Mouse (Mus musculus) heart, postnatal 10 days (tissue): Measurements from ENCODE around the gene Elmo1. TPM values are rescaled to one million over a fixed set of nuclear protein-coding genes. Genes with fewer than 3 reads are reported as not detected.

Source experiments
- DNase-seq, 2 experiments: peaks; one replicate each; pipeline ENCODE4 v3.0.0; 2021
- intact Hi-C: fragments of 180-260 bp; cut with DNase I; formaldehyde crosslinking; loops from one replicate; pipeline ENCODE4 v1.15.1; 2025
- total RNA-seq, 2 experiments: library from RNA; stranded (reverse); gene quantifications; 2 replicates each; pipeline ENCODE4 v1.2.3; 2021

Elmo1 gene
- total RNA-seq, 2 experiments from 2014 or later, result 20.2 to 20.4 TPM

DNA sequence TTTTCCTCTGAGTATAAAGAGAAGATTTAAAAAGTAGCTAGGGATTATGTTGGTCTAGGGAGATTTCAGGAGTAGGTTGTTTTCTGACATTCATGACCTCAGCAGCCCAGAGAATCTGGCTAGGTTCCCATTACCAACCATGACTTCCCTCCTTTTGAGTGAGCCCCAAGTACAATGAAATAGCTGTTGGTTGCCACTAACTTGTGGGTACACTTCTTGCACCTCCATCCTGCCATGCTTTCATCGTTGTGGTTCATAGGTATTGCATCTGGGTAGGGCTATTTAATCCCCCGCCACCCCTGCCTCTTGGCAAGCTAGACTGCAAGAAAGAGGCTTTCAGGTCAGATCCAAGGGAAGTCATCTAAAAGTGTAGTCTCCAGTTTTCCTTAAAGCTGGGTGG is 262.2 kb downstream of the Elmo1 start:
- intact Hi-C loops, result no loop called here
- DNase-seq, result no peak

DNA sequence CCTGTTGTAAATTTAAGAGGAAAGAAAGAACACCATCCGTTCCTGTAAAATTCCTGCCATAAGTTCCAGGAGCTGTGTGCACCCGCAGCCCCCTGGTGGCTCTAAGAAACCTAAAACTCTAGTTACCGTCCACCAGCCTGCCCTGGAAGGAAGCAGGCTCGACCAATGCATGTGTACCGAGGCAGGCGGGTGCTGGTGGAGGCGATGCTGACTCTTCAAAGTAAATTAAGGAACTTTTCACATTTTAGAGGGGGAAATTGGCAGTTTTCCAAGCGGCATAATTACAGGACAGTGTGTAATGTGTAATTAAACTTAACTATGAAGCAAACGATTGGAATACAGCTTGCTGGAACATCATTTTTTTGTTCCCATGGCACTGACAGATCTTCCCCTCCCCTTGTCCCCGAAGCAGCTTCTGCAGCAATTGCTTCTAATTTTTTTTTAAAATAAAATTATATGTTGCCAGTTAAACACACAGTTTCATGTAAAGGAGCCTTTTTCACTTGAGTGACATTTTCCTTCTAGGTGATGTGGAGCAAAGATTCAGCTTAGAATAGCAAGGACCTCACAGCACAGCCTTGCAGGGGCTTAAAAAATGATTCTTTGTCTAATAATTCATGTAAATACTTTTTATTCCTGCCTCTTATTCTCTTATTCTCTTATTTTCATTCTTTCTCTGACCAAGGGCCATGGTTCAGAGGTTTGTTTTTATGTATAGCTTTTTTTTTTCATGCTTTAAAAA is 263.6 kb downstream of the Elmo1 start:
- DNase-seq, result no peak
- intact Hi-C loops, result no loop called here

DNA sequence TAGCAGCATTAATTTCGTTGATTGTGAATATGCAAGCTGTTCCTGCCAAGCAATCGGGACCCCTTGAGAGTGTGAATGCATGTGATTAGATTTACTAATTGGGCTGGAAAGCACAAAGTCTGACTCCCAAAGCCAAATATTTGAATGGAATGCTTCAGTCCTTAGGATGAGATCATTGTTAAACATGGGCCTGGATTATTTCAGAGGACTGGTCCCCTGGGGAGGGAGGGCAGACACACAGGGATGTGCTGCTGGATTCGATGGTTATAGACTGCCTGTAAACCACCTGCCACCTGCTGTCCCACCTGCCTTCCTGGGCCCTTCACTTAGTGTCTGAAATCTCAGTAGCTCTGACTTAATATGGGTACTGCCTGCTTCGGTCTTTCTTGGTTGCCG is 264.2 kb downstream of the Elmo1 start:
- DNase-seq, result peak; percentile 40 to 45
- intact Hi-C loops, result no loop called here

DNA sequence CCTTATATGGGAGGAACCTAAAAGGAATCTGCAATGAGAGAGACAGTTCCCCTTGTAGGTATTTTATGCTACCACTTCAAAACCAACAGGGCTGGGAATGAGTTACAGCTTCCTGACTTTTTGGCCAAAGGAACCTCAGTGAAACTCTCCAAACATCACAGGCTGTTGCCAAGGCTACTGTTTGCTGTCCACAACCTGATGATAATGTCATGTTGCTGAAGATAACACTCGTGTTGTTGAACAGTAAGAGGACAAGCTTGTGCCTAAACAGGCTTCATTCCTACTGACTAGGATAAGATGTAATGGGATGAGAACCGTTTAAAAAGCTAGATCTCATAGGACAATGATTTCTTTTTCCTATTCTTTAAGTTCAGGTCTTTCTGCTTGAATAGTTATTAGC is 272.1 kb downstream of the Elmo1 start:
- DNase-seq, result peak; percentile 25 to 31
- intact Hi-C loops, result no loop called here

DNA sequence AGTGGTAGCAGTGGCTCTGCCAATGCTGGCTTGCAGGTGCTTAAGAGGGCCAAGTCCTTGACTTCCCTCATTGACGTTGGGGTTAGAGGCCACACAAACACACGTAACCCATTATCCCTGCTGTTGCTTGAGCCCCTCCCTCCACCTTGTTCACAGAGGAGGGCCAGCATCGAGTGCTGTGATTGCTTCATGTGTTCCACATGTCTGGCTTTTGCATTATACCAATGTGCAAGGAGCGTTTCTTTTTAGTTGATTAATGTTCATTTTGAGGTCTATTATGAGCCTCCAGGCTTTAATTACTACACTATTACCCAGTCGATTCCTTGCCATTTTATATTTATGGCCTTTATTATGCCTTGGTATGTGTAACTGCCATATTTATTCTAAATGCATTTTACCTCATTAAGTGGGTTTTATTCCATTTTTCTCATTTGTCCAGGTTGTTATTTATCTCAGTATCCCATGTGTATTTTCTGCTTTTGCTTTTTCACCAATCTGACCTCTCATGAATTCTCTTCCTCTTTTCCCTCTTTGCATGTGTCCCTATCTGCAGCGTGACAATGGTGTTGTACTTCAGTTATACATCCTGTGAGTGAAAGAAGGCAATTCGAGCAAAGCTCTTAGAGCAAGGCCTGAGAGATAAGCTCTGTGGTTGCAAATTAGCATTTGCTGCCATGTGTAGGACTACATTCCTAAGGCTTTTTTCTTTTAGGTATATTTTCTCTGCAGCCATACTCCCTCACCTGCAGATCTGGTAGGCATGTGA is 275.6 kb downstream of the Elmo1 start:
- DNase-seq, result no peak
- intact Hi-C loops, result no loop called here

DNA sequence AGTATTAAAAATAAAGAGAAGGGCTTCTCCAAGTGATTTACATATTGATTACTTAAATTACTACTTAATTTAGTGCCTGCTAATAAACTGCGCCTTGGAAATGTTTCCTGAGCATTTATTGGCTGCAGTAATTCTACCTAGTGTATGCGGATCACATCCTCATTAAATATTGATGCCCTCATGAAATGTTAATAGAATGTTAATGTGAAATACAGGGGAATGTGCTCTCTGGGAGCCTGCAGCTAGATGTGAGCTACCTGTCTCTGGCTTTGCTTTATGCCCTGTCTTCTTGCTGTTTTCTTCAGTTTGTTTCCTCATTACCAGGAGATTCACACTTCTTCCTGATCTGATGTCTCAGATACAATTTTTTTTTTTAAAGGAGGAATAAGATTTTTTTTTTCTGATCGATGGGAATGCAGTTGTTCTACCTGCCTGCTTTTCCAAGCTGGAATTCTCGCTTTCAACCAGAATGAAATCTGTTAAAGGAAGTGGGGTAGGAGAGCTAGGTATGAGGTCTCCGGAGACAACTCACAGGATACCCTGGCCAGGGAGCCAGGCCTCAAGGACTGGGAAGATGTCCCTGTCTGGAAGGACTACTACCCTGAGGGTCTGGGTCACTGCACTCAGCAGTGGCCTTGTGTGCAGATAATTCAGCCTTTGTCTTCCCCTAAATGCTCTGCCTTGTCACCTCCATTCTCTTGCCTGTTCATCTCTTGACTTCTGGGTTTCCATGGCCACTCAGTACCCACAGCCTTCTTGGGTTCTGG is 279.8 kb downstream of the Elmo1 start:
- intact Hi-C loops, result no loop called here
- no peak for DNase-seq

DNA sequence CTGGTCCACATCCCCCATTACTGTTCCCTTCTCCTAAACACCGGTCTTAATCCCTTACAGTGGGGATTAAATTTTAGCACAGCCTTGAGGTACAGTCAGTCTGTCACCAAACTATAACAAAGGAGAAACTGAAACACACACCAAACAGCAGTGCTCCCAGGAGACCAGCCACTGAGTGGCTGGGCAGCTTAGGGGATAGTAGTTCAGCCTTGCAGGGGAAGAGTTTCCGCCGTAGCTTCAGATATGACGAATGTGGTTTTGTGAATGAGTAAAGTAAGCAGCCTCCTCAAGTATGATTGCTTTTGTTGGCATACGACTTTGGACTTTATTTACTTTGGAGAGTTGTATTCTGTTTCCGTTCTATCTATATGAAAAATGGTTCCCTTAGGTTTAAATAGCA is 281.1 kb downstream of the Elmo1 start:
- intact Hi-C loops, result no loop called here
- DNase-seq, result no peak

DNA sequence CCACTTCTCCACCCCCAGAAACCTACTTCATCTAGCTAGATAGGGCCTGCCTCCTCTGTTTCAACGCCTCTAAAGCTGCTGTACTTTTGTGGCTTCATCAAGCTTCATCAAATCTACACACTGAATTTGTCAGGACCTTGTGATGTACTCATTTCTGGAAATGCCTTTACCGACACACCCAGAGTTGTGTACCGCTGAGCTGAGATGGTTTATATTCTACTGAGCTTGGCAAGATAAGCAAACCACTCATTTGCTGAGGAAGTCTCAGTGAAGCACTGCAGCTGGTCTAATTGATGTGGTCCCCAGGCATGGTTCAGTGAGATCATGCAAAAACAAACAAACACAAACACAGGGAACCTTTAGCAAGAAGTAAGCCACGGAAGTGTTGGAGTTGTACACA is 281.9 kb downstream of the Elmo1 start:
- DNase-seq, result no peak
- intact Hi-C loops, result no loop called here

DNA sequence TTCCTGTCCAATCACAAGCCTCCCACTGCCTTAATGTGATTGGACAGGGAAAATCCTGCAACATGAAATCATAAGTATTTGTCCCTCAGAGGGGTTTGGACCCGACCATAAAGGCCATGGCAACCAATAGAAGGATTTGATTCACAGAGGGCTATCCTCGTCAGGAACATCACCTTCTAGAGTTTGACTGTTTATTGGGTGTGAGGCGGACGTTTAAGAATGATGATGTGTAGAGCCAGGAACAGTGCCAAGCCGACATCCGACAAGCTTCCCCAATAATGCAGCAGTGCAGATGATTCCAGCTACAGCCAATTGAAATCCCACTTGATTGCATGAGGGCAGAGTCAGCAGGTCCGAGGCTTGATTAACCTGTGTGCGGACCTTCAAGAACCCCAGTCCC is 288.5 kb downstream of the Elmo1 start:
- intact Hi-C loops, result no loop called here
- no peak for DNase-seq

DNA sequence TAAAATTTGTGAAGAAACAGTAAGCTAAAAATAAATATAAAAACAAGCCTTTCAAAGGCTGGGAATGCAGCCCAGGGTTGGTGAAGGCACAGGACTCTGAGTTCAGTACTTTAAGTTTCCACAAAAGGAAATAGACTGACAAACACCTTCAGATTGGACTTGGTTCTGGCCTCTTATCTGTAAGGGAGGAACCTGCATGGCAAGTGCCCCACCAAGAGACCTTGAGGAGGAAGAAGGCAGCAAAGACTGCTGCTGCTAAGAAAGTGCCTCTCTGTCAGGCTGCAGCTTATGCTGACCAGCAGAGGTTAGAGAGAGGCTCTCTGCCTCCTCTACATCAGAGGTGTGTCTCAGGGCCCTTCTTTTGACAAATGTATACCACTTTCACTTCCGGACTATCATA is 293.5 kb downstream of the Elmo1 start:
- DNase-seq, result no peak
- intact Hi-C loops, result no loop called here

DNA sequence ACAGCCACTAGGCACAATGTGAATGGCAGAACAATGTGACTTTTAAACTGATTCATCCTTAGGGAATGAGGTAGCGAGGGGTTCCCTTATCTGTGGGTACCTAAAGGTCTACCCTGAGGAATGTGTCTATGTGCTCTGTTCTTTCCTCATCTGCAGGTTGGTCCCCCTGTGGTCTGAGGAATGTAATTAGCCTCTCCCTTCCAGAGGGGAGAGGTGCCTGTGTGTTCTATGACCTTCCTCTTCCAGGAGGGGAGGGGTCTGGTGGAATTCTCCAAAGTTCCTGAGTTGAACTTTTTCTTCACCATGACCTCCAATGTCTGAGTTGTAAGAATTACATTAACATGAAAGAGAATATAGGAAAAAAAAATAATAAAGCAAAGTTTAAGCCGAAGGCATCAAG is 294.4 kb downstream of the Elmo1 start:
- no peak for DNase-seq
- intact Hi-C loops, result no loop called here

DNA sequence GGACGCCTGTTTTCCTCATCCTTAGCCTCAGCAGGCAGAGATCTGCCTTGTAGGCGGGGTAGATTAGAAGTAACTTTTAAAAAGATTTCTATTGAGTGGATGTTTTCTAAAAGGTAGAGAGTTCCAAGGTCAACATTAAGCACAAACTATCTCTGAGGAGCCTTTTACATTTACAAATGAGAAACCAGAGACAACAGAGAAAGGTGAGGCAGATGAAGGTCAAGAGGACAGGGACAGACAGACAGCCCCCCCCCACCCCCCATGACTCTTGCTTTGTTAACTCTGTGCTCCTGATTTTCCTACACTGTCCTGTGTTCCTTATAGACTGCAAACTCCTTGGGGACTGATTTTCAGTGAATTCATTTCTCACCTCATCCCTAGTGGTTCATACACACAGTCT is 295.0 kb downstream of the Elmo1 start:
- intact Hi-C loops, result no loop called here
- no peak for DNase-seq

DNA sequence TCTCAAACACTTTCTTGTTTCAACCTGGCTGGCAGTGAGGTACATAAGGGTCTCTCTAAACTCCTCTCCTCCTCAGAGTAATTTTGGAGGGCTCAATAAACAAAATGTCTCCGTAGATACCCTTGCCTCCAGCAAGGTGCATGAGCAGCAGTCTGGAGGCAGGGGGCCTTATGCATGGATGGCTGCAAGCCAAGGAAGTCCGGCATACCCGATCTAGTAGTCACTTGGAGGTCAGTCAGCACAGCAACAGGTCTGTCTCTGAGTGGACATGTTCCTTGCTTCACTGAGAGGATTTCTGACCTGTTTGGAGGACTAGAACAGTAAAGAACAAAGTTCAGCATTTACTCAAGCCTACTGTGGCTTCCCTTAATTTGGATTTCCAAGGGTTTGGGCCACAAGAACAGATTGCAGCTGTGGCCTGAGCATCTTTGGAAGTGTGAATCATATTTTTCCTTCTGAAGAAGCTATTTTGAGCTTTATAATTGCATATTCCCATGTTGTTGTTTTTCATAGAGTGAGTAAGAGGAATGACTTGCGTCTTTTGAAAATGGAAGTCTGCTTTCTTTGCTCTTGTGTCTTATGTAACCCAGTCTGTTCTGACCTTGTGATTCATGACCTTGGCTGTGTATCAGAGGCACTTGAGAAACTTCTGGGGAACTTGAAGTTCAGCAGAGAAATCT is 296.2 kb downstream of the Elmo1 start:
- intact Hi-C loops, result no loop called here
- peak in 1 of 2 experiments; percentile 15 for DNase-seq

DNA sequence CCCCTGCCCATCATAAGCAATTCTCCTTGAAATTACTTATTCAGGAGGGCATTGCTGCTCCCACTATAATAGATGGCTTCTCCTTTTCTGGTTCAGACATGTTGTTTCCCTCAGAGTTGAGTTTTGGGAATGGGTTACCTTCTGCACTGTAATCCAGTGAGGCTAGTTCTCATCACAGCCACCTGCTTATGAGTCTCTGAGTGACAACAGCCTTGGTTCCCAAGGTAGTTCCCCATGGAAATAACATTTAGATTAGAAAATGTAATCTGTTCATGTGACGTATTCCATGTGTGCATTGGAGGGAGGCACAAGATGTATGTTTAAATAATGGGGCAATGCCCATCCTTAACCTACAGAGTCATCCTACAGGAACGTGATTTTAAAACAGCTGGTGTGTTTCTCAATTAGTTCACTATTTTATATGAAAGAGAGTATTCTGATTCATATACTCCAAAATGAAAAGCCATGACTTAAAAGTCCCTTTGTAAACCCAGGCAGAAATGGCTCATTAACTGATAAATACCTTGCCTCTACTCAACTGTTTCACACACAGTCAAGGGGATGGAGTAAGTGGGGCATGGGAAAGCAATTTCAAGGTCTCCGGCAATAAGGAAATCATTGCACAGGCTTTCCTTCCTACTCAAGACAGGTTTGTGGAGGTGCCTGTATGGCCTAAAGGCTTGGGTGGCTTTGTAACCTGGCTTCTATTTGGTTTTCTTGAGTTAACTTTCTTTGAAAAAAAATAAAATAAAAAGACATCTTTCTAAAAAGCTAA is 302.6 kb downstream of the Elmo1 start:
- no peak for DNase-seq
- intact Hi-C loops, result no loop called here

DNA sequence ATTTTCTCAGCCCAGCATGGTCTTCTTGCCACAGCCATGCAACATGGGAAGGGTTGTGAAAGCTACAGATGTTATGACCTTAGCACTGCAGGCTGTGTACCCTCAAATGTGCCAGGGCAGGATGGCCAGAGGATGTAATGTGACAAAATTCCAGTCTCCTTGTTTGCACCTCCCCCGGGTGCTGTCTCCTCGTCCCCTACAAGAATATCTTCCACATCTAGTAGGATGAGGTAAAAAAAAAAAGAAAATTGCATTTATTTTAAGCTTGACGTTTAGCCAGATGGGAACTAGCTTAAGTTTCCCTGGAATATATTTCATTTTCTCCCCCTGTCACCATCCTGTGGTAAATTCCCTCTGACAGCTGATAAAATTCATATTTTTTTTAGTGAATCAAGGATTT is 307.3 kb downstream of the Elmo1 start:
- DNase-seq, result no peak
- intact Hi-C loops, result no loop called here

DNA sequence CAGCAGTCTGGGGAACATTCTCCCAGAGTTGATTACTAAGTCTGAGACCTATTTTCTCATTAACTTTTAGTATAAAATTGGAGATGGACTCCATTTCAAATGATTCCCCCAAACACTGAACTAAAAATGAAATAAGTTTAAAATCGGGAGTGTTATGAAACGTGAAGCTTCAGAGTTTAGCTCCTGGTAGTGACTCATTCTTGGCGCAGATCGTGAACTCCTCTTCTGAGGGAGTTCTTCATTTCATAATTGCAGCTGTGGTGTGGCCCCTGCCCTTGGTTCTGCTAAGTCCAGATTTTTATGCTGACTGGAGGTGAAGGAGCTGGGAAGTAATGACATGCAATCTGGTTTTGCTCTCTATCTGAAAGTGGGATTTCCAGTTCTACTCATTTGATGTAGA is 307.9 kb downstream of the Elmo1 start:
- peak; percentile 22 to 25 for DNase-seq
- intact Hi-C loops, result no loop called here

DNA sequence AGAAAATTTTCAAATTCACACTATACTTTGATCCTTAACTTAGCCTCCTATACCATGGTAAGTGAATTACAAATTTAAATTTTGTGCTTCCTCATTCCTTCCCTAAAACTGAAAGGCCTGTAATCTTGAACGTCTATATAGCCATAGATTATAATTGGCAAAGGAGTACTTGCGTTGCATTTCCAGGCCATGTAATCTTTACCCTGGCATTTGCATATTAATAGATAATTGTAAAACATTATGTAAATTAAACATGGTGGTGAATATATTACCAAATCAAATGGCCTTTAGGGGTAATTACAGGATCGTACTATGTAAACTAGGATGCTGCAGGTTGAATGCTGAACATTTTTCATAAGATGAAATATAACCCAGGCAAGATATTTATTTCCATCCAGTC is 314.1 kb downstream of the Elmo1 start:
- no peak for DNase-seq
- intact Hi-C loops, result no loop called here

DNA sequence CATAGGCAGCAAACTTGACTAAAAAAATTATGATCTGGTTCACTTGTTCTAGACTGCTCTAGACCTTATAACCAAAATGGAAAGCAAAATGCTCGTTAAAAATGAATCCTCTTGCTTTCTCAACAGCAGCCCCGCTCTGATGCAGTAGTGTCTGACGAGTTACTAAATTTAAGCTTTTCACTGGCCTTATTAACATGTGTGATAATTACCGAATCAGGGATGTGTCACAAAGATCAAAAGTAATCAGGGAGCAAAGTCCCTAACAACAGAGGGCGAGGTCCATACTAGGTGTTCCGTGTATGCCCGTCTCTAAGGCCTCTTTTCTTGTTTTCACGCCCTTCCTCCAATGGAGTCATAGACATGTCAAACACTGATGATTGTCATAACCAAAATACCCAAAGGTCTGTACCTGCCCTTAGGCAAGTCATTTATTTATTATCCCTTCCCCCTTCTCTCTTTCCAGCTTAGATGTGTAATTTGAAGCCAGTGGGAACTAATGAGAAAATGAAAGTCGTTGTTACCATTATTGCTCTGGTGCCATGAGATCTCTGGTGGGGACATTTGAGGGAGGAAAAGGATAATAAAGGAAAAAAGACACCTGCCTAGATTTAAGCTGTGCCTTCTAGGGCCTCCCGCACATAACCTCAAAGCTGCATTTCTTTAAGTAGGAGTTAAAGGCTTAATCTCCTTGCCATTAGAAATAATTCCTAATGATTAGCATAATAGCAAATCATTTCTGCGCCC is 316.2 kb downstream of the Elmo1 start:
- intact Hi-C loops, result no loop called here
- no peak for DNase-seq

DNA sequence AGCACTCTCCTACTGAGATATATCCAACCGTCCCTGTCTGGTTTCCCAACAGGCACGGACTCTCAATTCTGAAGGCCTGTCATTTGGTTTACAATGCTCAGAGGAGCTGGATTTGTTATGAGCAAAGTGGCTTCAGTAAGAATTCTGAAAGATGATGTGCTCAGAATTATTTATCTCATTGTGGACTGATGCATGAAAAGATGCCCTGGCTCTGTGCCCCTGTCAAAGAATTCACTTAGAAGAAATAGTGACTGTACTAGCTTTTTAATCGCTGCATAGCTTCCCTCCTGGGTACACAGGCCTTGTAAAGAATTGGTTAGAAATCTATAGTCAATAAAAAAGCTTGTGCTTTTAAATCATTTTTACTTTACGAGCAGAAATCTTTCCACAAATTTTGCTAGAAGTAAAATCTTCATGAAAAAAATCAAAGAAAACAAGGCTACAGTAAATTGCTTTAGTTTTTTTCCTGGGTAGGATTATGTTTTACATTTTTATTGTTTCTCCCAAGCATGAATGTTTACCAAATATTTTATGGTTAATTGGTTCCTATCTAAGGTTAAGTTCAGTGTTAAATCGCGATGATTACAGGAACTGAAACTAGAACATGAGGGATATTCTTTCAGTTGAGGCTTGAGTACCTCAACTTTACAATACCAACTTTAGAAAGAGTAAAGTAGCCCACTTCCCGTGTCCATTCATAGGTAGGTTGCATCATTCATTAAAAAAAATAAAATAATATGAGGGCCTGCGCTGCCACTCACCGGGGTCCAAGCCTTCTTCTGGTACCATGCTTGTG is 320.1 kb downstream of the Elmo1 start:
- intact Hi-C loops, result no loop called here

More for the DNA sequence above, 320.1 kb downstream of the Elmo1 start:
- no peak for DNase-seq
